Mouse (Mus musculus): ENCODE data around the gene Tppp3.

GRCm38 (mm10) chr8:105469816-105470215 lies 1.5 kb downstream of the Tppp3 start:
- no peak for TF ChIP-seq CTCF (IDR thresholded peaks at IDR 0.05; ENCODE audit: insufficient read depth, low read length)
- TF ChIP-seq POLR2A (IDR thresholded peaks at IDR 0.05; ENCODE audit: borderline replicate concordance, extremely low read depth, low read depth, low read length): no peak
